Mouse (Mus musculus) urinary bladder, adult 18-20 months (tissue): ENCODE measurements around the gene Adam33.
"Not testable (repeated sequence)": the region's sequence is repeated elsewhere in the genome, so short reads cannot be mapped to it uniquely, and the experiment has no call there.

ENCODE experiments used
- DNase-seq, 2 experiments: peaks; one replicate each; pipeline ENCODE4 v3.0.0; 2022; ENCODE audit warnings: low spot score in 2 of 2, mixed read lengths in 2 of 2

Adam33 gene

GRCm38 (mm10) chr2:131063404-131063864 is at the start of gene Adam33:
Gene Adam33 (minus strand): TSS chr2:131063814.
- DNase-seq, result no peak

GRCm38 (mm10) chr2:131105989-131106388 is 42.4 kb upstream of the Adam33 start:
- no peak for DNase-seq

DNA sequence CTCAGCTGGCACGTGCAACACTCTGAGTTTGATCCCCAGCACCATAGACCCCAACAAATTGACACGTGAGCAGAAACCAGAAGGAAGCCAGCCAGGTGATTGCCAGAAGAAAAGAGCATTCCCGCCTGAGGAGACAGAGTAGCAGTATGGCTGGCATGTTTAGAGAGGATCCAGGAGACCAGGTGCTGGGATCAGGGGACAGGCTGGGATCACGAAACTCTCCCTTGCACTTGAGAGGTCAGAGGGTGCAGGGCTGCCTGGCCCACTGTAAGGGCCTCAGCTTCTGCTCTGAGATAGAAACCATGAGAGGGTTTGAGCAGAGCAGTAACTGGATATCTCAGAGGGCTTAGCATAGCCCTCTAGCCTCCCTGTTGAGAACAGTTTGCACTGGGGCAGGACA is 41.4 kb upstream of the Adam33 start:
- not testable (repeated sequence) for DNase-seq

- DNase-seq, result no peak
Observed at GRCm38 (mm10) chr2:131104021-131104420, 40.4 kb upstream of the Adam33 start.

- DNase-seq, result no peak
Observed at GRCm38 (mm10) chr2:131101530-131101929, 37.9 kb upstream of the Adam33 start.

GRCm38 (mm10) chr2:131097087-131097486 is 33.5 kb upstream of the Adam33 start:
- no peak for DNase-seq

GRCm38 (mm10) chr2:131096101-131096795 is 32.6 kb upstream of the Adam33 start:
- DNase-seq, result peak; percentile 32 to 68

DNA sequence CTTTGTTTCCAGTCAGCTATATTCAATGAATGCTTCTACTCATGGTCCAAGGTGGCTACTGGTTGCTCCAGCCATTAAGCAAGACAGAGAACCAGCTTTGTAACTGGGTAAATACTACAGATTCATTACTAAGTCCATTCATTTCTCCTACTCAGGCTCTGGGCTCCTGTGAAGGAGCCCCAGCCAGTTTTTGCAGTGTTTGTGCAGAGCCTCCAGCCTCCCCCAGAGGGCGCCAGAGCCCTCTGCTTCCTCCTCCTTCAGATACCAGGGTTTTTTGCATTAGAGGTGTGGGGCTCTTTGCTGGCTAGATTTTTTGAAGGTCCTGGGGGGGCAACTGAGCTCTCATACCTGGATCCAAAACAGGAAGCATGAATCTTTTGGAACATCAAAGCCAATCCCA is 31.2 kb upstream of the Adam33 start:
- peak; percentile 72 to 74 for DNase-seq

- no peak for DNase-seq
Observed at GRCm38 (mm10) chr2:131093577-131093976, 30.0 kb upstream of the Adam33 start.

GRCm38 (mm10) chr2:131090852-131091251 is 27.2 kb upstream of the Adam33 start:
- DNase-seq, result no peak

DNA sequence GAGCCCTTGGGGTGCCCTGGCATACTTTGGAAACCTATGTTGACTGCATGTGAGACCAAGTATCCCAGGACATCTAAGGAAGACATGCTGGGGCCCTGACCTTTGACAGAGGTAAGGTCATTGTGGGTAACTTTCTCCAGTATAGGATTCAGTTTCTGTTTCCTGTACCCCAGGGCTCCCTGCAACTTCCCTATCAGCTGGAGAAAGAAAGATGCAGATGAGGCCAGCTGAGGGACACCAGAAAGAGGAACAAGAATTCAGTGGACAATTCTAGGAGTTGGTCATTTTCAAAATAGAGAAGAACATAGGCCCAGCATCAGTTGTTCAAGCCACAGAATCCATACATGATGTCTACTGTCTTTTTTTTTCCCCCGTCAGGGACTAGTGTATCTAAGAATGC is 26.0 kb upstream of the Adam33 start:
- no peak for DNase-seq

GRCm38 (mm10) chr2:131088581-131088980 is 25.0 kb upstream of the Adam33 start:
- no peak for DNase-seq

DNA sequence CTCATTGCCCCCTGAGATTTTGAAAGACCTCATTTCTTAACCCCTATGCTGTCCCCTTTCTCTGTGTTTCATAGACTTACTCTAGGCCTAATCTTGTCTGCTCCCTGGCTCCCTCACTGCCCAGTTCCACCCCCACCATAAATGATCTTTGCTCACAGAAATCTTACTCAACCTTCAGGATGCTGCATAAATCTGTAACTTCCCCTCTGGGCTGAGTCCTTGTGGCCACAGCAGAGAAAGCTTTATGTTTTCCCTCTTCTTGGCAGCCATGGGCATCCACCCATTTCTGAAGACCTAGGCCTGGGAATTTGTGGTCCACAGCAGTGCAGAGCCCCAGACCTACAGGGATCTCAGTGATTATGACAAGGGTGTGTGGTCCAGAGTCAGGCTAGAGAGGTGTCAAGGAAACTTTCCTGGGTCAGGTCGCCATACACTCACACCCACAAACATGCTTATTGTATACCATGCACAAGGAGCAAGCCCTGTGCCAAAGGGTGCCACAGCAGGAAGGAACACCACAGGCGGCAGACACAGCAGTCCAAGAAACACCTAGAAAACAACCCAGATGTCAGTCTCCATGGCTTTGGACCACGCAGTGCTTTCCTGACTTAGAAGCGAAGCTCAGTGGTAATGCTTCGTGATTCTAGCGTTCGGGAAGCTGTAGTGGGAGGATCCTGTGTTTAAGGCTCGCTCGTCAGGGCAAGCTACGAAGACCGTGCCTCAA is 23.2 kb upstream of the Adam33 start, which contains the start of gene Siglec1:
Gene Siglec1, minus strand, starts transcription at position 99 of the 724 bp plus-strand sequence.
- DNase-seq, result no peak

DNA sequence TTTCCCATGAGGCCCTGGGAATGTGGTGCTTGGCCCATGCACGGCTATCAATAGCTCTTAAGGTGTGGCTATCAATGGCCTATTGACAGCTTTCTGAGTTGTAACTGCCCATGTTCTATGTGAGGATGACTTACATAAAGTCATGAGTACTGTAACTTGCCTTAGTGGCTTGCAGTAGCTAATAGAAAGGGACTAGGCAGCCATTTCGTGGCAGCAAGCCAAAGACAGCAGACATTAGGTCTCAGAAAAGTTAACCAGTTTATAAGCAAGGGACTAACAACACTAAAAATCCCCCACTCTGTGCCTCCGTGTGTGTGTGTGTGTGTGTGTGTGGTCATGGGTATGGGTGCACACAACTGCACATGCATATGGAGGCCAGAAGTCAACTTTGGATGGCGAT is 20.6 kb upstream of the Adam33 start:
- DNase-seq, result no peak

GRCm38 (mm10) chr2:131080507-131080906 is 16.9 kb upstream of the Adam33 start:
- DNase-seq, result no peak

GRCm38 (mm10) chr2:131072536-131072935 is 8.9 kb upstream of the Adam33 start:
- no peak for DNase-seq

DNA sequence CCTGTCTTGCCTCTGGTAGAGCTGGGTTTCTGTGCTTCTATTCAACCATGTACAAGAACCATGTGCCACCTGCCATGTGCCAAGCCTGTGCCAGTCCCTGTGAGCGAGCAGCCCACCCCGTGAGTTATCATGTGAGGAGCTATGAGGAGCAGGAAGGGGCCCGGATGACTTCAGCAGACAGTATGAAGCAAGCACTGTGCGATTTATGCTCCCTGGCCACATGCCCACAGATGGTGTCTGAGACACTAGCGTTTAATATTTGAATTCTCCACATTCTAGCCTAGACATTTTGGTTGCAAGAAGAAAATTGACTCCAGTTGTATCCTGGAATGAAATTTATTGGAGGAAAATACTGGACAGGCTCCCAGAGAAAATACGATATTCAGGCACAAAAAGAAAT is 3.9 kb upstream of the Adam33 start:
- DNase-seq, result no peak

DNA sequence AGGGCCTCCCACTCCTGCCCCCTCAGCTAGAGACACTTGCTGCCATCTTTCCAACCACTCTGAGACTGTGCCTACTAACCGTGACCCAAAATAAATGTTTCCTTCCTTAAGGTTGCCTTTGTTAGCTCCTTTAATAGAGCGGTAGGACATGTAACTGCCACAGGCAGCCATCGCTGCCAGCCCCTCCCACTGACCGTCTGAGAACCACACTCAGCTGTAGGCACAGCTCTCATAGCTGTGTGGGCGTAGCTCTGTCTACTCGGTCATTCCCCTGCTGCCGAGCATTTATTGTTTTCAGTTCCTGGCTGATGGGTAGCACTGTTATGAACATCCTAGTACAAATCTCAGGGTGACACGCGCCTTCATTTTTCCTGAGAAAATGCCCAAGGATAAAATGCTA is 2.7 kb upstream of the Adam33 start:
- DNase-seq, result no peak

DNA sequence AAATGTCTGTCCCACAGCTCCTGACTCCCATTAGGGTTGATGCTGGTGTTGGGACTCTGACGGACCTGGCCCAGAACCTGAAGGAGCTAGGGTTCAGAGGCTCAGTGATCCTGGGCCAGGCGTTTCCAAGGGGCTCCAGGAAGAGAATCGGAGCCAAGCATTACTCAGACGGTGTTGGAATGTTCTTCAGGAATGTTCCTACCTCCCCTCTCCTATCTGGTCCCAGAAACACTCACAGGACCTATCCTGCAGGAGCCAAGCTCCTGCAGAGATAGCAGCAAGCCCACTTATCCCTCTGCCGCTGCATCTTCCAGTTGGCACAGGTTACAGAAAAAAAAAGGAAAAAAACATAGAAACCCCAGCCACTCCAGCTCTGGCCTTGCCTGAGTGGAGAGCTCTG is 2.0 kb downstream of the Adam33 start:
- DNase-seq, result no peak

DNA sequence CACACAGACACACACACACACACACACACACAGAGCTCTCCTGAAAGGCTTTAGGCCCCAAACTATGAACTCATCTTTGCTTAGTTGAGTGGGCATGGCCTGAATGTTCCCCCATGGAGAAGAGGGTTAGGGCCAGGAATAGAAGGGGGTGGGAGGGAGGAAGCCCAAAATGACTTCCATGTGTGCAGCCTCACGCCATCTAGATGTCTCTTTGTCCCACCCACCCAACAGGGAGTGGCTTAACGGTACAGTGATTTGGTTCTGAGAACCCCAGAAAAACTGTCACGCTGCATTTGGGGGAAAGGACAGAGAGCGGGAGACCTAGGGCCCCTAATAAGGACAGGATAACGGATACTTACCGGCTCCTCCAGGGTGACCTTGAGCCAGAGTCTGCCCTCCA is 2.8 kb downstream of the Adam33 start:
- no peak for DNase-seq

DNA sequence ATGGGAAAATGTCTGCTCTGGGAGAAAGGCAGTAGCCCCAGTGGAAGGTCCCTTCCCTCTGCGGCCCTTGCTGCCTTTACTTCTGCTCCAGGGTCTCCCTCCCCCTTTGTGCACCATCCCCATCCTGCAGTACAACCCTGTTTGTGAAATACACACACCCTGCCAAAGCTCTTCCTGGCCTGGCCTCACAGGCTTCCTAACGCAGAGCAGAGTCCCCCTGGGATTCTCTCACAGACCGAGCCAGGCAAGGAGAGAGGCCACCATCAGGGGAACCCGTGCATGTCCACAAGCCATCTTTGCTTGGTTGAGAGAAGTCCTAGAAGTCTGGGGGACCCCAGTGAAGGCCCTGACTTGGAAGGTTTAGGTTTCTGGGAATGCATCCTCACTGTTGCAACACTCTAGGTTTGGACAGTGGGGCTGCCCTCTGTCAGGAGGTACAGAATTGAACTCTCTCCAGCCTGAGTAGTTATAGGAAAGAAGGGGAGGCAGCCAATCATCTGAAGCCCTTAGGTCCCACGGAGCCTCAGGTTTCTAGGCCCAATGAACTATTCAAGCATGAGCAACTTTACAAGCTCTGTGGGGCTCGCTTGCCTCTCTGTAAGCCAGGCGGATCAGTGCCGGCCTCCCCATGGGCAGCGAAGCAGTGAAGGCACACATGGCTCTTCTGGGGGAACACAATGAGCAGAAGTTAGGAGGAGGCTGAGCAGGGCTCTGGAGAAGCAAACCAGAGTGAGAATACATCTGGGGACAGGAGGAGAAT is 3.7 kb downstream of the Adam33 start:
- DNase-seq, result no peak

DNA sequence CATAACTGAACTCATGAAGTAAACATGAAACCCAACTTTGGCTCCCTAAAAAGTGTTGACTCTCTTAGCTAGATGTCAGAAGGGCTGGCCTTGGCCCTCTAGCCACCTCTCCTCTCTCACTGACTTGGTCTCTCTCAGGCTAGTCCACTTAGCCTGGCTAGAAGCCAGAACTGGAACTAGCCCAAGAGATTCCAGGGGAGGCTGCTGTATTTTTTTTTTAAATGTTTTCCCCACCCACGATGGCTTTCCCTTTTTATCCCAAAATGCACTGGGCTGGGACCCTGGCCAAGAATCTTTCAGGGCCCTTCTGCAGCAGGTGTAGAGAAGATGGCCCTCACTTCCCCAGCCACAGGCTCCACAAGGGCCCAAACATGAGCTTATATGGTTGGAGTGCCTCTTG is 4.2 kb downstream of the Adam33 start:
- DNase-seq, result peak in 1 of 2 experiments; percentile 74
